Mouse (Mus musculus): ENCODE results near the gene Olfr213.
A peak's percentile ranks its signal among the peaks of the same experiment; 100 is the strongest.
"Not testable (repeated sequence)": the region's sequence is repeated elsewhere in the genome, so short reads cannot be mapped to it uniquely, and the experiment has no call there.

Gene Olfr213

DNA sequence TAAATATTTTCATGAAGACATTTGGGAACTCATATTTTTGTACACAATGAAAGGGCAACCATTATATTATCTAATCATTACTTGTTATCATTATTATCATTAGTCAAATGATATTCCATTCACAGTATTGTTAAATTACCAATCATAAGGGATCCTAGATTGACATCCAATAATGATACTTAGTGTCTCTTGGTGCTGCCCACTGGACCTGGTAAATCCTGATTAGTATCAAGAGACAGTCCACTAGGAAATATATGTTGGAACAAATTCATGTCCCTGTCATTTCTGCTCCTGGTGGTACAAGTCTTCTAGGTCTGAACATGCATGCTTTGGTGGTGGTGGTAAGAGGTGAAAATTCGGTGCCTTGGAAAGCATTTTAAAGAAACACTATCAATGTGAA is at the start of gene Olfr213:
Gene Olfr213, plus strand, starts transcription at position 301 of the 400 bp plus-strand sequence.
- no peak for DNase-seq (ENCODE audit: extremely low read depth, insufficient read length, low spot score)

DNA sequence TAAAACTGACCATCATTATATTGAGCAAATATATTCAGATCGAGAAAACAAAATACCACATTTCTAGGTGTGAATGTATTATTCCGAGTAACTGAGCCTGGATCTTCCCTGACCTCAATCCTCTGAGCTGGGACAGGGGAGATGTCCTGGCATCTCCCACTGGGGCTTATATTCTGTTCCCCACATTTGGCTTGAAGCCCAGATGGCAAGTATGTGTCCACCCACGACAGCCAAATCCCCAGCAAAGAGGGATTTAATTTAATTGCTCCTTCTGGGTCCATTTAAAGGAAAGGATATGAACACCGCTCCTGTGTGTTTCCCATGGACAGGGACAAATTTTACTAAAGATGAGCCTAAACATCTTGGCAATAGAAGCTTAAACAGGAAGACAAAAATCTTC is 49.5 kb upstream of the Olfr213 start, which contains the start of gene Olfr211:
Gene Olfr211, plus strand, starts transcription at position 301 of the 400 bp plus-strand sequence.
- DNase-seq (ENCODE audit: extremely low read depth, insufficient read length, low spot score), result no peak

DNA sequence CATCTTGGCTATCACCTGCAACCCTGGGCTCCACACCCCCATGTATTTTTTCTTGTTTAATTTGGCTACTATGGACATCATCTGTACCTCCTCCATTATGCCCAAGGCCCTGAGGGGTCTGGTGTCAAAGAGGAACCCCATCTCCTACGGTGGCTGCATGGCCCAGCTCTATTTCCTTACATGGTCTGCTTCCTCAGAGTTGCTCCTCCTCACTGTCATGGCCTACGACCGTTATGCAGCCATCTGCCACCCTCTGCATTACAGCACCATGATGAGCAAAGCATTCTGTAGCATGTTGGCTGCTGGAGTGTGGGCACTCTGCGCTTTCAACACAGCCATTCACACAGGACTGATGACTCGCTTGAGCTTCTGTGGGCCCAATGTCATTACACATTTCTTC is 44.5 kb upstream of the Olfr213 start:
- no peak for DNase-seq (ENCODE audit: extremely low read depth, insufficient read length, low spot score)

GRCm38 (mm10) chr6:116495960-116496359 is 42.3 kb upstream of the Olfr213 start:
- DNase-seq (ENCODE audit: extremely low read depth, insufficient read length, low spot score), result no peak

GRCm38 (mm10) chr6:116506302-116507003 is 31.8 kb upstream of the Olfr213 start, which contains the start of gene Olfr212:
Gene Olfr212 (plus strand): TSS chr6:116506516.
- not testable (repeated sequence) for DNase-seq (ENCODE audit: extremely low read depth, insufficient read length, low spot score)

GRCm38 (mm10) chr6:116514832-116515231 is 23.4 kb upstream of the Olfr213 start:
- DNase-seq (ENCODE audit: extremely low read depth, insufficient read length, low spot score), result no peak

GRCm38 (mm10) chr6:116542500-116542899 is 4.2 kb downstream of the Olfr213 start:
- no peak for DNase-seq (ENCODE audit: extremely low read depth, insufficient read length, low spot score)

DNA sequence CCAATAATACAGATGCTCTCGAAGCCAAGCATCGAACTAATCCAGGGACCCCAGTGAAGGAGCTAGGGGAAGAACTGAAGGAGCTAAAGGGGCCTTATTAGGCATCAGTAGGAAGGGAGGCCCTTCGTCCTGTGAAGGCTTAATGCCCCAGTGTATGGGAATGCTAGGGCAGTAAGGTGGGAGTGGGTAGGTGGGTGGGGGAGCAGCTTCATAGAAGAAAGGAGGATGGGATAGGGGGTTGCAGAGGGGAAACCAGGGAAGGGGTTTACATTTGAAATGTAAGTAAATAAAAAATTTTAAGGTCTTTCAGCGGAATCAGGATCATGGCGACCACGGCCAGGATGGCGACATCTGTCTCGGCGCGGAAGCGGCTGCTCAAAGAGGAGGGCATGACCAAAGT is 12.6 kb downstream of the Olfr213 start, which contains the start of gene Gm5580:
Gene Gm5580, plus strand, starts transcription at position 301 of the 400 bp plus-strand sequence.
- DNase-seq (ENCODE audit: extremely low read depth, insufficient read length, low spot score), result not testable (repeated sequence)

DNA sequence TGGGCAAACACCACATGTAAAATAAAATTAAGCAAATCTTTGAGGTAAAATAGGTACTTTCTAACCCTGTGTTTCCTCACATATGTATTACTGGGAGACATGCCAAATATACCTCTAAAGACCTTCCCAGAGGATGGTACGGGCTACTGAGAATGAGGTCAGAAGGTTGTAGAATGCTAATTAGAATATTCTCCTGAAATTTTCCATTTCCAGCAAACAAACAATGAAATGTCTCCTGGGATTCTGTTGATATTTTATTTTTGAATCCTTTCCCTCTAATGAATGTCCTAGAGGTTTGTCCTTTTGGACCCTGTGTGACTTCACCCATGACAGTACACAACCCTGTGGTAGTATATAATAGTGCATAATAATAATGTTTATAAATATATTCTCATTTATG is 15.7 kb downstream of the Olfr213 start, which contains the start of gene Olfr214:
Gene Olfr214, plus strand, starts transcription at position 301 of the 400 bp plus-strand sequence.
- DNase-seq (ENCODE audit: extremely low read depth, insufficient read length, low spot score), result no peak

DNA sequence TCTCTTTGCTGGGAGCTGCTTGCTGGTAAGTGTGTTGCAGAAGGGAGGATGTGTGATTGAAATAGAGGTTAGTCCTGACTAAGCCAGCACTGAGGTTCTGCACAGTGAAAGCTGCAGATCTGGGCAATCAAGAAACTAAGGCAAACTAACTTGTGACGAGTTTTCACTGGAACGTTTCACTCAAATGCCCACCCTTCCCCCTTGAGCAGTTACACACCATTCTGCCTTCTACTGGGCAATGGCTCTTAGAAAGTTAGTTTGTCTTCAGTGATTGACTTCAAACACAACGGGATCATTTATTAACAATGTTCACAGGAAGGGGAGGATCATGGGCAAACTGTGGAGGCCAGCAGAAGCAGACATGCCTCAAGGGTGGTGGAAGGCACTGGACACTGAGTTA is 16.7 kb downstream of the Olfr213 start:
- DNase-seq (ENCODE audit: extremely low read depth, insufficient read length, low spot score), result no peak

- DNase-seq (ENCODE audit: extremely low read depth, insufficient read length, low spot score), result peak; percentile 7
These were observed 31.6 kb downstream of the Olfr213 start for GRCm38 (mm10) chr6:116569834-116570233.

DNA sequence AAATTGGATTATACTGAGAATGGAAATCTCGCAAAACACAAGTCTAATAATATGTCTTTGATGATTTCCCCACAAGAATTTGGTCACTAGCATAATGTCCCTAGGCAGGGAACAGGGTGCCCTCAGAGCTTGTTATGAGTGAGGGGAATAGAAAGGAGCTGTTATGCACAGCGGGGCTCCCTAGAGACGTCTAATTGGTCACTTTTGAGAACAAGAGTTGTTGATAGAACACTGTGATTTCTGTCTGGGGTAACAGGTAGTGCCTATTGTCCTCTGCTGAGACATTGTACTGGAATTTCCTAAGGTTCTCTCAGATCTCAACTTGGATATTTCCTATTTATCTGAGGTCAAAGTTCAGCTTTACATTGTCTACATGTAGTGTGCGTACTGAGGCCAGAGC is 45.8 kb downstream of the Olfr213 start, which contains the start of gene Olfr215:
Gene Olfr215, minus strand, starts transcription at position 101 of the 400 bp plus-strand sequence.
- DNase-seq (ENCODE audit: extremely low read depth, insufficient read length, low spot score), result no peak
